Mouse (Mus musculus) limb, embryonic 15.5 days (tissue): ENCODE results near the gene Aif1l. TPM values are rescaled to one million over a fixed set of nuclear protein-coding genes. Genes with fewer than 3 reads are reported as not detected.

Experiments used
- ATAC-seq: fragments of 200-750 bp; cut with Nextera tagmentation; 2 replicates; pipeline ENCODE4 v1.8.0; 2017; ENCODE audit warnings: low read depth, moderate TSS enrichment; ENCODE audit not compliant: insufficient number of reproducible peaks, low FRiP score, low TSS enrichment
- H3K27ac ChIP-seq: fragments of 300-500 bp; sonication (generic); 2 replicates; pipeline ENCODE4 v1.5.1; 2015; ENCODE audit warnings: moderate library complexity, mild to moderate bottlenecking, inconsistent platforms
- H3K27me3 ChIP-seq: fragments of 300-500 bp; sonication (generic); 2 replicates; pipeline ENCODE4 v1.6.1; 2015; ENCODE audit warnings: inconsistent platforms
- H3K36me3 ChIP-seq: fragments of 300-500 bp; sonication (generic); 2 replicates; pipeline ENCODE4 v1.6.1; 2015; ENCODE audit warnings: inconsistent platforms
- H3K4me1 ChIP-seq: fragments of 300-500 bp; sonication (generic); 2 replicates; pipeline ENCODE4 v1.6.1; 2015; ENCODE audit warnings: inconsistent platforms
- H3K4me2 ChIP-seq: fragments of 300-500 bp; sonication (generic); 2 replicates; pipeline ENCODE4 v1.6.1; 2015; ENCODE audit warnings: mild to moderate bottlenecking, inconsistent platforms
- H3K4me3 ChIP-seq: fragments of 300-500 bp; sonication (generic); 2 replicates; pipeline ENCODE4 v1.5.1; 2015; ENCODE audit warnings: mild to moderate bottlenecking, inconsistent platforms
- H3K9ac ChIP-seq: fragments of 300-500 bp; sonication (generic); 2 replicates; pipeline ENCODE4 v1.6.1; 2015; ENCODE audit warnings: inconsistent platforms
- H3K9me3 ChIP-seq: fragments of 300-500 bp; sonication (generic); 2 replicates; pipeline ENCODE4 v1.6.1; 2016; ENCODE audit warnings: inconsistent platforms
- WGBS: fragments of 180-500 bp; shearing (Covaris S2); methylation state at CpG from one replicate; pipeline ENCODE4 v1.1.7; 2015; 5-methylcytosine and 5-hydroxymethylcytosine counted together
- polyA plus RNA-seq: library from polyadenylated mRNA; unstranded; fragments of >200 nt; fragmentation: Nextera tagmentation; extraction: Ambion mirVana; gene quantifications from 2 replicates; pipeline ENCODE4 v1.2.1, GENCODE M21; 2015

Gene Aif1l
- polyA plus RNA-seq, 1 experiment from 2014 or later: 28.3 TPM

GRCm38 (mm10) chr2:31924811-31925210 is 25.1 kb upstream of the Aif1l start:
- WGBS: 18% methylated on average over 9 of the region's 9 CpGs
- Histone ChIP-seq H3K4me3 (no peak overlapping the region), H3K36me3 (no peaks in the 10 kb centered on the region), H3K9ac (no peak overlapping the region), H3K27me3 (peaks cover 11% of the 10 kb centered on the region; the same call in 1 of the 2 replicates), H3K9me3 (no peaks in the 10 kb centered on the region), H3K4me1 (no peaks in the 10 kb centered on the region), H3K4me2 (no peak overlapping the region), H3K27ac (no peak overlapping the region)
- ATAC-seq: no peak

GRCm38 (mm10) chr2:31925936-31926335 is 24.0 kb upstream of the Aif1l start:
- H3K9ac ChIP-seq: no peak overlapping the region
- no peaks in the 10 kb centered on the region for H3K4me1 ChIP-seq
- H3K36me3 ChIP-seq: no peaks in the 10 kb centered on the region
- H3K27ac ChIP-seq: no peak overlapping the region
- no peaks in the 10 kb centered on the region for H3K9me3 ChIP-seq
- WGBS: 39% methylated on average over 4 of the region's 4 CpGs
- peaks cover 11% of the 10 kb centered on the region; the same call in 1 of the 2 replicates for H3K27me3 ChIP-seq
- H3K4me2 ChIP-seq: no peak overlapping the region
- H3K4me3 ChIP-seq: no peak overlapping the region
- no peak for ATAC-seq

GRCm38 (mm10) chr2:31929664-31930063 is 20.3 kb upstream of the Aif1l start:
- peaks cover 3% of the 10 kb centered on the region; the same call in 1 of the 2 replicates for H3K27me3 ChIP-seq
- ATAC-seq: no peak
- 75% methylated on average over 3 of the region's 3 CpGs for WGBS

GRCm38 (mm10) chr2:31934551-31934950 is 15.4 kb upstream of the Aif1l start:
- H3K4me1 ChIP-seq: no peaks in the 10 kb centered on the region
- no peak overlapping the region for H3K27ac ChIP-seq
- H3K36me3 ChIP-seq: no peaks in the 10 kb centered on the region
- ATAC-seq: no peak
- H3K4me2 ChIP-seq: no peak overlapping the region
- no peaks in the 10 kb centered on the region for H3K9me3 ChIP-seq
- 39% methylated on average over 4 of the region's 4 CpGs for WGBS
- H3K9ac ChIP-seq: no peak overlapping the region
- H3K4me3 ChIP-seq: no peak overlapping the region
- peaks cover 3% of the 10 kb centered on the region; the same call in 1 of the 2 replicates for H3K27me3 ChIP-seq

More at GRCm38 (mm10) chr2:31929664-31930063, 20.3 kb upstream of the Aif1l start:
- Histone ChIP-seq H3K9ac (no peak overlapping the region), H3K4me2 (no peak overlapping the region), H3K4me3 (no peak overlapping the region), H3K9me3 (no peaks in the 10 kb centered on the region), H3K27ac (no peak overlapping the region), H3K36me3 (no peaks in the 10 kb centered on the region), H3K4me1 (no peaks in the 10 kb centered on the region)

GRCm38 (mm10) chr2:31935054-31935453 is 14.9 kb upstream of the Aif1l start:
- no peak for ATAC-seq
- no peaks in the 10 kb centered on the region for H3K36me3 ChIP-seq
- no peak overlapping the region for H3K4me3 ChIP-seq
- H3K27me3 ChIP-seq: peaks cover 3% of the 10 kb centered on the region; the same call in 1 of the 2 replicates
- H3K9me3 ChIP-seq: no peaks in the 10 kb centered on the region
- no peaks in the 10 kb centered on the region for H3K4me1 ChIP-seq
- 26% methylated on average over 4 of the region's 4 CpGs for WGBS
- no peak overlapping the region for H3K4me2 ChIP-seq
- H3K9ac ChIP-seq: no peak overlapping the region
- H3K27ac ChIP-seq: no peak overlapping the region

GRCm38 (mm10) chr2:31938298-31938697 is 11.6 kb upstream of the Aif1l start:
- H3K4me2 ChIP-seq: no peak overlapping the region
- no peak overlapping the region for H3K9ac ChIP-seq
- 84% methylated on average over 1 of the region's 1 CpGs for WGBS
- no peak overlapping the region for H3K4me3 ChIP-seq
- H3K27me3 ChIP-seq: no peaks in the 10 kb centered on the region
- no peaks in the 10 kb centered on the region for H3K9me3 ChIP-seq
- no peaks in the 10 kb centered on the region for H3K4me1 ChIP-seq
- no peak for ATAC-seq
- no peaks in the 10 kb centered on the region for H3K36me3 ChIP-seq
- no peak overlapping the region for H3K27ac ChIP-seq

- Histone ChIP-seq H3K9ac (no peak overlapping the region), H3K4me3 (no peak overlapping the region)
- WGBS: 72% methylated on average over 4 of the region's 4 CpGs
These were observed 6.9 kb upstream of the Aif1l start for GRCm38 (mm10) chr2:31943011-31943410.

GRCm38 (mm10) chr2:31945580-31945979 is 4.4 kb upstream of the Aif1l start:
- Histone ChIP-seq H3K4me3 (no peak overlapping the region), H3K9me3 (no peaks in the 10 kb centered on the region), H3K4me2 (no peak overlapping the region), H3K4me1 (peaks cover 8% of the 10 kb centered on the region), H3K9ac (no peak overlapping the region), H3K36me3 (no peaks in the 10 kb centered on the region), H3K27me3 (no peaks in the 10 kb centered on the region), H3K27ac (no peak overlapping the region)
- 0 out of 2 replicates have a peak, but pooled peaks have one; percentile 27 for ATAC-seq
- WGBS: 70% methylated on average over 2 of the region's 2 CpGs

More at GRCm38 (mm10) chr2:31943011-31943410, 6.9 kb upstream of the Aif1l start:
- H3K4me1 ChIP-seq: no peaks in the 10 kb centered on the region
- no peaks in the 10 kb centered on the region for H3K36me3 ChIP-seq
- no peak overlapping the region for H3K27ac ChIP-seq
- no peak overlapping the region for H3K4me2 ChIP-seq
- H3K9me3 ChIP-seq: no peaks in the 10 kb centered on the region
- H3K27me3 ChIP-seq: no peaks in the 10 kb centered on the region
- ATAC-seq: no peak

GRCm38 (mm10) chr2:31948392-31948791 is 1.5 kb upstream of the Aif1l start:
- Histone ChIP-seq H3K27ac (no peak overlapping the region), H3K36me3 (0 out of 2 replicates have a peak, but pooled peaks cover under 1% of the 10 kb centered on the region), H3K27me3 (no peaks in the 10 kb centered on the region), H3K9me3 (no peaks in the 10 kb centered on the region), H3K9ac (no peak overlapping the region), H3K4me3 (no peak overlapping the region), H3K4me2 (no peak overlapping the region), H3K4me1 (peaks cover 25% of the 10 kb centered on the region)
- ATAC-seq: no peak
- 66% methylated on average over 6 of the region's 6 CpGs for WGBS

- 0 out of 2 replicates have a peak, but pooled peaks cover 4% of the 10 kb centered on the region for H3K36me3 ChIP-seq
- 71% methylated on average over 6 of the region's 6 CpGs for WGBS
- H3K9me3 ChIP-seq: no peaks in the 10 kb centered on the region
- H3K9ac ChIP-seq: no peak overlapping the region
- H3K4me2 ChIP-seq: no peak overlapping the region
- H3K27ac ChIP-seq: no peak overlapping the region
- ATAC-seq: no peak
- H3K4me1 ChIP-seq: peaks cover 25% of the 10 kb centered on the region
- no peak overlapping the region for H3K4me3 ChIP-seq
- H3K27me3 ChIP-seq: no peaks in the 10 kb centered on the region
These were observed 1.1 kb upstream of the Aif1l start for GRCm38 (mm10) chr2:31948801-31949200.

- peaks cover 25% of the 10 kb centered on the region for H3K4me1 ChIP-seq
- H3K27me3 ChIP-seq: no peaks in the 10 kb centered on the region
- WGBS: 21% methylated on average over 9 of the region's 9 CpGs
- no peak overlapping the region for H3K27ac ChIP-seq
- 0 out of 2 replicates have a peak, but pooled peaks cover 12% of the 10 kb centered on the region for H3K36me3 ChIP-seq
- H3K4me2 ChIP-seq: peak overlapping the region; percentile 96
- no peaks in the 10 kb centered on the region for H3K9me3 ChIP-seq
- H3K9ac ChIP-seq: peak overlapping the region; percentile 55; the same call in 1 of the 2 replicates
- H3K4me3 ChIP-seq: peak overlapping the region; percentile 61
- no peak for ATAC-seq
These were observed 1.0 kb downstream of the Aif1l start for GRCm38 (mm10) chr2:31950966-31951365.

- H3K27me3 ChIP-seq: no peaks in the 10 kb centered on the region
- H3K4me1 ChIP-seq: peaks cover 25% of the 10 kb centered on the region
- no peak for ATAC-seq
- H3K4me3 ChIP-seq: no peak overlapping the region
- no peak overlapping the region for H3K4me2 ChIP-seq
- 0 out of 2 replicates have a peak, but pooled peaks cover 12% of the 10 kb centered on the region for H3K36me3 ChIP-seq
- 85% methylated on average over 10 of the region's 10 CpGs for WGBS
- H3K9me3 ChIP-seq: no peaks in the 10 kb centered on the region
- H3K9ac ChIP-seq: no peak overlapping the region
- H3K27ac ChIP-seq: no peak overlapping the region
These were observed 2.3 kb downstream of the Aif1l start for GRCm38 (mm10) chr2:31952236-31952635.

- H3K27ac ChIP-seq: no peak overlapping the region
- H3K9ac ChIP-seq: no peak overlapping the region
- no peak overlapping the region for H3K4me2 ChIP-seq
- WGBS: 77% methylated on average over 3 of the region's 3 CpGs
- H3K4me3 ChIP-seq: no peak overlapping the region
- H3K9me3 ChIP-seq: no peaks in the 10 kb centered on the region
- H3K4me1 ChIP-seq: peaks cover 25% of the 10 kb centered on the region
- H3K36me3 ChIP-seq: 0 out of 2 replicates have a peak, but pooled peaks cover 12% of the 10 kb centered on the region
- ATAC-seq: no peak
- H3K27me3 ChIP-seq: no peaks in the 10 kb centered on the region
These were observed 2.8 kb downstream of the Aif1l start for GRCm38 (mm10) chr2:31952725-31953124.
